Mouse (Mus musculus): Measurements from ENCODE around the gene Nav1. TPM values are rescaled to one million over a fixed set of nuclear protein-coding genes. Genes with fewer than 3 reads are reported as not detected.

The Nav1 gene
- total RNA-seq, 2 experiments from 2014 or later: 11.3 to 17.1 TPM

GRCm38 (mm10) chr1:135441861-135442260 lies 165.2 kb downstream of the Nav1 start:
- DNase-seq: no peak

- DNase-seq: no peak
These were observed 166.1 kb downstream of the Nav1 start for GRCm38 (mm10) chr1:135440986-135441385.

- DNase-seq: no peak
These were observed 168.3 kb downstream of the Nav1 start for GRCm38 (mm10) chr1:135438801-135439200.

GRCm38 (mm10) chr1:135435823-135436222 lies 171.3 kb downstream of the Nav1 start:
- DNase-seq: no peak

- no peak for DNase-seq
These were observed 176.5 kb downstream of the Nav1 start for GRCm38 (mm10) chr1:135430669-135431017.

- peak; percentile 95 to 97 for DNase-seq
These were observed 177.0 kb downstream of the Nav1 start, which contains the start of gene Ipo9 for GRCm38 (mm10) chr1:135429901-135430668. Ipo9 (minus strand) TSS chr1:135430499.

- no peak for DNase-seq
These were observed 179.7 kb downstream of the Nav1 start for GRCm38 (mm10) chr1:135427390-135427789.

- no peak for DNase-seq
These were observed 180.4 kb downstream of the Nav1 start for GRCm38 (mm10) chr1:135426645-135427044.

- peak in 1 of 2 experiments; percentile 25 for DNase-seq
These were observed 184.3 kb downstream of the Nav1 start for GRCm38 (mm10) chr1:135422772-135423171.

- DNase-seq: peak; percentile 52 to 68
These were observed 193.1 kb downstream of the Nav1 start for GRCm38 (mm10) chr1:135413996-135414395.

GRCm38 (mm10) chr1:135412130-135412529 lies 195.0 kb downstream of the Nav1 start:
- no peak for DNase-seq

- peak; percentile 66 to 75 for DNase-seq
These were observed 196.1 kb downstream of the Nav1 start for GRCm38 (mm10) chr1:135410967-135411366.

- no peak for DNase-seq
These were observed 198.1 kb downstream of the Nav1 start for GRCm38 (mm10) chr1:135408973-135409372.

GRCm38 (mm10) chr1:135405356-135405755 lies 201.7 kb downstream of the Nav1 start:
- no peak for DNase-seq

GRCm38 (mm10) chr1:135401452-135402110 lies 205.5 kb downstream of the Nav1 start:
- no peak for DNase-seq

GRCm38 (mm10) chr1:135399466-135399865 lies 207.6 kb downstream of the Nav1 start:
- DNase-seq: no peak

GRCm38 (mm10) chr1:135385161-135385560 lies 221.9 kb downstream of the Nav1 start:
- peak; percentile 28 to 35 for DNase-seq

Small RNAs within 50 kb of the gene (microRNA-seq; reads per million reads assigned to microRNA genes)
- not detected for gene Mir1231

Other genes with a start within 250 kb of the Nav1 start
- gene Shisa4, start 232.1 kb downstream of the Nav1 start, total RNA-seq (2021): 1 to 10 TPM; 6.8 to 9.2 TPM
- 10 to 100 TPM; 66.0 to 81.5 TPM for gene Ipo9, start 176.8 kb downstream of the Nav1 start, total RNA-seq (2021)
- gene Csrp1, start 112.8 kb upstream of the Nav1 start, total RNA-seq (2021): 10 to 100 TPM; 73.3 to 99.3 TPM
- 10 to 100 TPM; 45.8 to 51.9 TPM for gene Phlda3, start 158.8 kb upstream of the Nav1 start, total RNA-seq (2021)
- under 1 TPM in 1 of 2 experiments, not detected in 1; 0.33 TPM for gene Tnni1, start 172.1 kb upstream of the Nav1 start, total RNA-seq (2021)
- not detected for gene Lad1, start 211.3 kb upstream of the Nav1 start, total RNA-seq (2021)
- gene Tnnt2, start 229.1 kb upstream of the Nav1 start, total RNA-seq (2021): 1 to 10 TPM; 2.5 to 2.6 TPM

Data from adrenal gland, postnatal 36 days (tissue).